Mouse (Mus musculus) kidney, adult 8-10 months (tissue): Measurements from ENCODE around the gene 2810006K23Rik.
A peak's percentile ranks its signal among the peaks of the same experiment; 100 is the strongest.
"Not testable (repeated sequence)": the region's sequence is repeated elsewhere in the genome, so short reads cannot be mapped to it uniquely, and the experiment has no call there.

Experiments
- DNase-seq, 2 experiments: peaks; one replicate each; pipeline ENCODE4 v3.0.0; 2022

Gene 2810006K23Rik

GRCm38 (mm10) chr5:124350350-124350749 is 22.5 kb downstream of the 2810006K23Rik start:
- DNase-seq: no peak

GRCm38 (mm10) chr5:124351111-124351560 is 23.2 kb downstream of the 2810006K23Rik start:
- DNase-seq: peak; percentile 26 to 29

- no peak for DNase-seq
These were observed 23.7 kb downstream of the 2810006K23Rik start for GRCm38 (mm10) chr5:124351604-124352003.

- DNase-seq: peak; percentile 56 to 63
These were observed 24.4 kb downstream of the 2810006K23Rik start for GRCm38 (mm10) chr5:124352141-124352920.

- peak in 1 of 2 experiments; percentile 24 for DNase-seq
These were observed 25.3 kb downstream of the 2810006K23Rik start for GRCm38 (mm10) chr5:124353011-124353725.

GRCm38 (mm10) chr5:124353726-124354547 is 26.0 kb downstream of the 2810006K23Rik start:
- peak; percentile 23 to 43 for DNase-seq

GRCm38 (mm10) chr5:124354574-124355424 is 26.9 kb downstream of the 2810006K23Rik start:
- peak; percentile 12 to 35 for DNase-seq

- no peak for DNase-seq
These were observed 27.6 kb downstream of the 2810006K23Rik start for GRCm38 (mm10) chr5:124355425-124355959.

GRCm38 (mm10) chr5:124356695-124357094 is 28.8 kb downstream of the 2810006K23Rik start:
- DNase-seq: no peak

GRCm38 (mm10) chr5:124359641-124360040 is 31.8 kb downstream of the 2810006K23Rik start:
- no peak for DNase-seq

- DNase-seq: not testable (repeated sequence)
These were observed 35.1 kb downstream of the 2810006K23Rik start, which contains the start of gene Cdk2ap1 for GRCm38 (mm10) chr5:124362982-124363381. TSS of gene Cdk2ap1 (minus strand) at chr5:124363082.

GRCm38 (mm10) chr5:124364173-124364918 is 36.5 kb downstream of the 2810006K23Rik start:
- DNase-seq: no peak

- DNase-seq: no peak
These were observed 37.9 kb downstream of the 2810006K23Rik start for GRCm38 (mm10) chr5:124365754-124366153.

- DNase-seq: peak; percentile 71 to 82
These were observed 38.8 kb downstream of the 2810006K23Rik start for GRCm38 (mm10) chr5:124366721-124367120.

GRCm38 (mm10) chr5:124374298-124374697 is 46.4 kb downstream of the 2810006K23Rik start:
- no peak for DNase-seq

- no peak for DNase-seq
These were observed 48.5 kb downstream of the 2810006K23Rik start for GRCm38 (mm10) chr5:124376401-124376800.

- no peak for DNase-seq
These were observed 49.3 kb downstream of the 2810006K23Rik start for GRCm38 (mm10) chr5:124377149-124377548.

GRCm38 (mm10) chr5:124380121-124380520 is 52.2 kb downstream of the 2810006K23Rik start:
- DNase-seq: no peak

- no peak for DNase-seq
These were observed 60.0 kb downstream of the 2810006K23Rik start for GRCm38 (mm10) chr5:124387932-124388331.
